Mouse (Mus musculus) c-Kit-positive CD71-positive TER-119-positive erythroid progenitor cells, embryonic 14.5 days (primary cell): ENCODE results near the gene Vill.

ENCODE experiments used
- DNase-seq: peaks from one replicate; pipeline ENCODE4 v3.0.0-alpha.2; 2013; ENCODE audit warnings: low spot score

The Vill gene

DNA sequence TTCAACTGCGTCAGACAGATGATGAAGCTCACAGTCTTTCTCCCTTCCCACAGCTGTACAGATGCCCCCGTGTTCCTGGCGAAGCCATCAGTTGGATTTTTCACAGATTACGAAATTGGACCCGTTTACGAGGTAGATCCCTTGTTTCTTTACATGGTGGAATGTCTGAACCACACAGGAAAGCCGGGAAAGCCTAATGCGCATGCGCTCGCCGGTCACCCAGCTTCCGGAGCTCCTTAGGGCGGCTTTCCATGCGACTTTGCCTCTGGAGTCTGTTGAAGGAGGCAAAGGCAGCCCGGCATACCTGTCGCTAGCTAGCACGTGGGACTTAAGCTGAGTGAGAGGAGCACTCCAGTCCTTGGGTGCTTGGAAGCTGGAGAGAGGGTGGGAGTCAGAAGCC lies 62.3 kb downstream of the Vill start:
- DNase-seq = no peak

DNA sequence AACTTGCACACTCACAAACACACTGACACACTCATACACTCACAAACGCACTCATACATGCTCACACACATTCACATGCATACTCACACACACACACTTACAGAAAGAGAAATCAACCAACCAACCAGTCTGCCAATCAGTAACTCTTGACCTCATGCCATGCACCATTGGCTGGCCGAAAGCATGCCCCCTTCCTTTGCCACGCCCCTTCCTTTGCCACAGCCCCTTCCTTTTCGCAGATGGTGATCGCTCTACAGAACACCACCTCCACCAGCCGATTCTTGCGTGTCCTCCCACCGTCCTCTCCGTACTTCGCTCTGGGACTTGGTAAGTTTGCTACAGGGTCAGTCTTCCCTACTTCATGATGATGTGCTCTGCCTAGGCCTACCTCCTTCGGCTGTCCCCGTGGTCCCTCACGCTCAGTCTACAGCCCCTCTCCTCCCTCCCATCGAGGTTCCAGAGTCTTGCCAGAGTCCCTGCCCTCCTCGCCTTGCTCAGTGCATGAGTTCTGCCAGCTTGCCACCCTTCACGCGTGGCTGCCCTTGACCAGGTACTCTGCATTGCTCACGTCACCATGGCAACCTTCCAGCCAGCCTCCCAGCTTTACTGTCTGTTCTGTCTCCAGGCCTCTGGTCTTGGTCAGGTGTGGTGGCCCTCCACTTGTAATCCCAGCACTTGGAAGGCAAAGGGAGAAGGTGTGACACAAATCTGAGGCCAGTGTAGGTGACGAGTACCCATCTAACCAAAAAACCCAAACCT lies 67.0 kb downstream of the Vill start:
- DNase-seq = no peak

DNA sequence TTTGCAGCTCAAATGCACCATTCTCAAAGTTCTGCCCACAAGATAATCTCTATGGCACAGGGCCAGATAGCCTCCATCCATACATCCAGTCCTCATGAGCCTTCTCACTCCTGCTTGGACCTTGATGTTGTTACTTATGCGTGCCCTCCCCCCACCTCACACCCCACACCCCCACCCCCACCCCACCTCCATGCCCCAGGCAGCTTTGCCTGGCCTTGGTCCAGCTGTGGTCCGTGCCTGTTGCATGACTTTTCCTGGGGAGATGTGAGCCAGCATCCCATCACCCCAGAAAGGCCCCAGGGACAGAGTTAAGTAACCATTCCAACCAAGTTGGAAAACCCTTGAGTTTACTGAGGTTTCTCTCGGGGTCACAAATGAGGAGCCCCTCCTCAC lies 67.6 kb downstream of the Vill start:
- DNase-seq = no peak
